Mouse (Mus musculus): ENCODE data around the gene Elp4.

Gene Elp4

DNA sequence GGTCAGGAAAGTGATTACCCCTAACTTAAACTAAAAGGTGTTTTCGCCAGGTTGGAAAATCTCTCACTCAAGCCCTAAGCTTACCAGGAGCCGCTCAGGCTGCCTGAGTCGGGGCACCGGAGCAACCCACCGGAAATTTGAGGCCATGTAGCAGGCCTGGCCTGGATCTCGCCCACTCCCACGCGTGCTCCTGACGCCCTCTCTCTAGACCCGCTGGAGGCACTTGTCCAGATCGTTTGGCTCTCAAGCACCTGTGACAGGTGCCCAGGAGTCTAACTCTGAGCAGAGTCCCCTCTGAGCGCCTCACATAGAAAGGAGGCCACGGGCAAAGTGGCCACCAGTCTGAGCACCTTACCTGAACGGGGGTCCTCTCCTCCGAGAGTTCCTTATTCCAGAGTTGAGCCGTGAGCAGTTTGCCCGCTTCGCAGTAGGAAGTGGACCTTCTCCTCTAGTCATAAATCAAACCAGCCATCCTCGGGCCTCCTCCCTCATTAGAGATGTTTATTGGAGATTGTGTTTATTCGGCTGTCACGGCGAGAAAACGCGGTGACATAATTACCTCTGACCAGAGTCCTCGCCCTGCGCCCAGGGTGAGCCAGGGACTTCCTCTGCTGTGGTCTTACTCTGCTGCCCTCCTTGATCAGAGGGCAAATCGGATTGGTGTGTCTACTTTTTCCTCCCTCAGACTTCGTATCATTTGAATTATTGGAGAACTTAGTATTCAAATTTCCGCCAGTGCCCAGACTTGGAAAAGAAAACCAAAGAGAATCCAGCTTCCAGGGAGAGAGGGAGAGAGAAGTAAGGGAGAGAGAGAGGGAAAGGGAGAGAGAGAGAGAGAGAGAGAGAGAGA, 234.3 kb downstream of the Elp4 start:
- in situ Hi-C loops (cut with MboI), result no loop called here

DNA sequence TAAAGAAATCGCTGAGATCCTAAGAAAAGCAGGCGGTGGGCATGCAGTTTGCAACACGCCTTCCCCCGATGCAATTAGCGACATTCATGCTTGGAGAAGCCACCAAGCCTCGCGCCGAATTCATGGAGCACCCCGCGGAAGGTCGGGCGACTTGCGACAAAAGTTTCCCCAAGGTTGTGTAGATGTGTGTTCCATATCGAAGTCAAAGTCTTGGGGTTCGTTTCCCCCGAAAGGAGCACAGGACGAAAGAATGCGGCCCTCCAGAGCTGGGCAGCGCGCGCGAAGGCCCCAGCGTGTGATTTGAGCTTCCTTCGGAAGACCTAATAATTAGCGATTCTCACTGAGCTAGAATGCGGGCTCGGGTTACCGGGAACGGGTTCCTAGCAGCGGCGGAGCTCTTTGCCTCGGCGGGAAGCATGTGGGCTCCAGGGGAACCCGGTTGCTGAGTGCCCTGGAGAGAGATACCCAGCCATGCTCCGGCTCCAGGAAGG, 234.9 kb downstream of the Elp4 start:
- in situ Hi-C loops (cut with MboI), result no loop called here

DNA sequence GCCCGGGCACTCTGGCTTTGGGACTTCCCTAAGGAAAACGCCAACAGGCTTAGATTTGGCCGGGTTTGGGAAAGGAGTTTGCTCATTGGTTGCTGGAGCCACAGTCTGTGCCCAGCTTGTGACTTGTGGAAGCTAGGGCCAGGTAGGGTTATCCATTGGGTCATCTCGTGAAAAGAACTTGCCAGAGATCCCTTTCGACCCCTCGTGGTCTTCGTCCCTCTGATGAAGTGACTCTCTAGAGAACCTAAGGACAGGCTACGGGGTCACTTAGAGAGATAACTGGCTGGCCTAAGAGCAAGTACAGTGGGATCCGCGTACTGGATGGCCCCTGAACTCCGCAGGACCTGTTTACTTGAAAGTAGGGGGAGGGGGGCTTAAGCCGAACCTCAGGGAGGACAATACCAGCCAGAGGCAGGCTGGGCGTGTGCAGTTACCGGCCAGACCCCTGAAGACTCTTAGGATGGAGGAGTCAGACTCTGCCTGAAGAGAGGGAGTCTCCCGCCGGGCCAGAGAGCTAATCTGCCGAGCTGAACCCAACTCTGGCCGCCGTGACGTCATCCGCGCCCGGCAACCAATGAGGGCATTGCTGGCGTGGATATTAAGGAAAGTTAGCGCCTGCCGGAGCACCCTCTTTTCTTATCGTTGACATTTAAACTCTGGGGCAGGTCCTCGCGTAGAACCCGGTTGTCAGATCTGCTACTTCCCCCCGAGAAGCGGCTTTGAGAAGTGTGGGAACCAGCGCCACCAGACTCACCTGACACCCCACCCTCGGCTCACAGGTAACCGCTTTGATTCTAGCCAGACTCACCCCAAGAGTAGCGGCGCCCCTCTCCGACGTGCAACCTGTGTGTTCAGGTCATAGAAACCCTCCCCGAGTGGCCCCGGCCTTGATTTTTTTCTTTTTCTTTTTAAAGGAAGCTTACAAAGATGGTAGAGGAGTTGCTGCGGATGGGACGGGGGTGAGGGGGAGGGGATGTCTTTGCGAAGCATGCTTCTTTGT, 235.8 kb downstream of the Elp4 start, which contains the start of gene Pax6:
Gene Pax6 (plus strand): TSS at position 630 of the 1,000 bp plus-strand sequence.
- in situ Hi-C loops (cut with MboI), result no loop called here

DNA sequence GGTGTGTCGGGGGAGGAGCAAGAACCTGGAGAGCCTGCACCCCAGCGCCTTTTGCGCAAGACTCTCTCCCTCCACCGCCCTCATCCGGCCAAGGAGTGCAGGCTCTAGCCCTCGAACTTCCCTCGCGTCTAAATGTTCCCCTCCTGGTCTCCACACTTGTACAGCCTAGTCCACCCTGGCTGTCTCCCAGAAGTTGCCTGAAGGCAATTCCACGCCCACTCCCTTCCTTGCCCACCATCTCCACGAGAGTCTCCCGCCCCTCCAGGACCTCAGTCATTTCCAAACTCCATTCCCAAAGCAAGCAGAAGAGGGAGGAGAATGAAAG, 236.8 kb downstream of the Elp4 start:
- in situ Hi-C loops (cut with MboI), result no loop called here

DNA sequence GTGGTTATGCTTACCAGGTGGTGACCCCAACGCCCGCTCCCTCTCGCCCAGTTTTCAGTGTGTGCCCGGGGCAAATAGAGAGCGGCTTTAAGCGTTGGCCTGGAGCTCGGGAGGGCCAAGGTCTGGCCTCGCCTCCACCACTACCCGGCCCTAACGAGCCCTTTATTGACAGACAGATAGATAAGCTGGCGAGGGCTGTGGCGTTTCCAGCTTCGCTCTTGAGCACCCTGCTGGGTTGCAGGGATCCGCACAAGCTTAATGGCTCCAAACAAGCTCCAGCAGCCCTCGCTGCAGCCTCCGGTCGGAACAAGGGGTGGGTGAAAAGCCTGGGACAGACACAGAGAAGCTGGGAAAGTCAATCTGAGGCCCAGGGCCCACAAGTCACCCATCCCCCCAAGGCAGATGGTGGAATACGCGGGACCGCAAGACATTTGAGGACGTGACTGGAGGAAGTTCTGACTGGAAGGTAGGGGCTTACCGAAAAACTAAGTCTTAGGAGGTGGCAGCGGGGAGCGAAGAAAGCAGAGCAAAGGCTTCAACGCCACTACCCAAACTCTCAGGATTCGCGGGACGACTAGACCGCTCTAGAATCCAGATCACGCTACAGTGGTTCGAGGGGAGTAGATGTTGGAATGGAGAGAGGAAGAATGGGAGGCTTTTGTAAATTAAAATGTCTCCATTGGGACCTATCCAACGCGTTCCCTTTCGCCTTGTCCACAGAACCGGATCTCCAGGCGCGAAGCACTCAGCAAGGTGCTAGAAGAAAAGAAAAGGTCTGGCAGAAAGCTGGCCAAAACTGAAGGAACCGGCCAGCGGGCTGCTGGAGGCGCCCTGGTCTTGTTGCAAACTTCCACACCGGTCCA, 237.4 kb downstream of the Elp4 start:
- in situ Hi-C loops (cut with MboI), result no loop called here

DNA sequence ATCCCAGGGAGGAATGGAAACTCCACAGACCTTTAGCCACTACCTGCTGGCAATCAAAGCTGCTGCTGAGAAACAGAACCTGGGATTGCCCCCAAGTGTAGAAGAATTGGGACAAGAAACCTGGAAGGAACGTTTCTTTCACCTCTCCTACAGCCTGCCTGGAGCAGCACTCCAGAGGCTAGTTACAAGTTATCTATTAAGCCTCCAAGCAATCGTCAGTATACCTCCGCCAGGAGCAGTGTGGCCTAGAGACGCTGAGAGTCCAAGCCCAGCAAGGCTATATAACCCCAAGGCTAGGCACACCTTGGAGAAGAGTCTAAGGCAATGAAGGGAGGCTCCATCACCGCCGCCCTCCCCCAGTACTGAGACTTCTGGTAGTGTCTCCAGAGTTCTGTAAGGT, 238.0 kb downstream of the Elp4 start:
- in situ Hi-C loops (cut with MboI), result no loop called here

DNA sequence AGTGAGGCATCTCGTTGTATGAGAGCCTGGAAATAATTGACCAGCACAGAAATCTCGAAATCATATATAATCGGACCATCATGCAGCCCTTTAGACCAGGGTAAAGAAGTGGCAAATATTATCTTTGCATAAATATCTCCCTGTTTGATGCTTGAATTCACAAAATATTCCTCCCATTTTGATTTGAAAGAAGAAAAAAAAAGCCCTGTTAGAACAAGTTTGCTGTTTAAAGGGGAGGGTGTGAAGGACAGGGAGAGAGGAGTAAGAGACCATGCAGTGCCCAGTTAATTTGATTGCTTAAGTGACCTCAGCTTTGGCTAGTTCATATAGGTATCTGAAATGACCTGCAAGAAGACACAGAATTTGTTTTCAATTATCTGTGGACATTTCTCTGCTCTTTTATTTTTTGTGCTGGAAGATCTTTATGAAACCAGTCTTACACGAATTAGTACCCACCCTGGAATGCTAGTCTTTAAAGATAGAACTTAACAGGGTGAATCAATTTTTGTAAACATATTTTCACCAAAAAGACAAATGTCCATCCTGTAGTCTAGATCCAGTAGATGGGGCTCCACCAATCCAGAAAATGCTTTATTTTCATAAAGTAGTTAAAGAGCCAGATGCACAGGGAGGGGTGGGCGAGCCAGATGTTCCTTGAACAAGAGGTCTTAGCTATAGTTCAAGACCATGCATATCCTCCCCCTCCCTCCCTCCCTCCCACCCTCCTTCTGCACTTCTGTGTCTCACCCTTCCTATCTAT, 238.7 kb downstream of the Elp4 start:
- in situ Hi-C loops (cut with MboI), result no loop called here

DNA sequence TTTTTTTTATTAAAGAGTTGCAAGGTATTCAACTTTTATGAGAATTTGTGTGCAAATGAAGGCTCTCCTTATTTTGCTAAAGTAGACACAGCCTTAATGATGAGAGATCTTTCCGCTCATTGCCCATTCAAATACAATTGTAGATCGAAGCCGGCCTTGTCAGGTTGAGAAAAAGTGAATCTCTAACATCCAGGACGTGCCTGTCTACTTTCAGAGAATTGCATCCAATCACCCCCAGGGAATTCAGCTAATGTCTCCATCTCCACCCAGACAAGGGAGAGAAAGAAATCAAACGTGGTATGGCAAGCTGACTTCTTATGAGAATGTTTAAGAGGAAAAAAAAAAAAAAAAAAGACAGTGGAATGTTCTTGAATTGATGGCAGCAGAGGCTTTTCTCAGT, 239.4 kb downstream of the Elp4 start:
- in situ Hi-C loops (cut with MboI), result no loop called here

DNA sequence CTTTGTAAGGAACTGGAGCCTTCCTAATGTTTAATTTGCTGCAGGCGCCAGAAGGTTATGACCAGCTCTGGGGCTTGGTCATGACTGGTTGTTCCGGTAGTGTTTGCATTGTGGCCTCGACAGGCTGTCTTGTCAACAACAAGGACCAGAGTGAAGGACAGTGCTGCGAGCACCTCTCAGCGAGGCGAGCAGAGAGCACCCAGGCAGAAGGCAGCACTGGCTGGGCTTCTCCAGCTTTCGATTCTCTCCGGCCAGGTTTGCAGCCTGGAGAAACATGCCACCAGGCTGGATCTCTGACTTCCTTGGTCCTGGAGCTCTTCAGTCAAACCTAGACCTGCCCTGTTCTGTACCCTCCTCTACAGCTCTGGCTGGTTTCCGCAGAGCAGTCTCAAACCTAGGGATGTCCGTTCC, 241.3 kb downstream of the Elp4 start:
- in situ Hi-C loops (cut with MboI), result no loop called here

DNA sequence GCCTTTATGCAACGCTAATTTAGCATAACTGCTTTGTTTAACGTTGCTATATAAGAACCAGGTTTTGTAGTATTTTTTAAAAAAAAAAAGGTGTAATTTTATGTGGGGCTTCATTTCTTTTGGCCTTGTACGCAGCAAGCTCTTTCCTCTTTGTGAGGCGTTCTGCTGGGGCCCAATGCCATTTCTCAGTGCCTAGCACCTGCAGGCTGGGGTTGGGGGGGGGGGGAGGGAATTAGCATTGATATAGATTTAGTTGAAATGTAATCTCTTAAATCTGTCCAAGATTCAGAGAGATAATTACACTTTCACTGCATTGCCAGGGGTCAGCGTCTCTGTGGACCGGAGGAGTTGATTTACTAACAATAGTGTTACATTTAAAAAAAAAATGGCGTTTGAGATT, 241.8 kb downstream of the Elp4 start:
- in situ Hi-C loops (cut with MboI), result no loop called here

DNA sequence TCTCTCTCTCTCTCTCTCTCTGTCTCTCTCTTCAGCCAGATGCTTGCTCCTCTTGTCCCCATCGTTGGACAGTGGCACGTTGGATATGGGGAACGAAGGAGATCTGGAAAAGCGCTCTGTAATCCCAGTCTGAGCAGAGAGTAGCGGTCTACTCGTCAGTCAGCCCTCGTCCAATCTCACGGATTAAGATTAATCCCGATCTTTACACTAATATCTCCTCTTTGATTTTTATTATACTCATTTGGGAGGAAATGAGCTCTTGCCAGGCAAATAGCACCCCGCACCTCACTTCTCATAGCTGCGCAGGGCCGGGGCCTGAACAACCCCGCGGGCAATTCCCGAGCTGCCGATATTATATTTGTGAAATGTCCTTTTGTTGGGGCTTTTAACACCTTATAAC, 242.2 kb downstream of the Elp4 start:
- in situ Hi-C loops (cut with MboI), result no loop called here

DNA sequence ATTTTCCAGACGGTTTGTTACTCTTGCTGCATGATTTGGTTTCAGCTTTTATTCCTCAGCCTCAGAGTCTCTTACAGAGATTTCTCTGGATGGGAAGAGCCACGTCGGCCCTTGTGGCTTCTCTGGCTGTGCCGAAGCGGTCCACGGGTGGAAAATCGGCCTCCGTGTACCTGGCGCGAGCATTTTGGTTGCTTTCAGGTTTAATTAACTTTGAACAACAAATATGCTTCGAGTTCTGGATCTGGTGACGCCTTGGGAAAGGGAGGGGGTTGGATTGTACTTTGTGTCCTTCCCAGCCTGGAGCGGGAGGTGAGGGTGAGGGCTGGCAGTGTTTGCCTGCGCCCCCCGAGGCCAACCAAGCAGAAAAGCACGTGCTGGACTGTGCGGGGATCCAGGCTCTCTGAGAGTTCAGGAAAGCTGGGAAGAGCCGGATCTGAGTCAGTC, 242.7 kb downstream of the Elp4 start:
- in situ Hi-C loops (cut with MboI), result no loop called here

DNA sequence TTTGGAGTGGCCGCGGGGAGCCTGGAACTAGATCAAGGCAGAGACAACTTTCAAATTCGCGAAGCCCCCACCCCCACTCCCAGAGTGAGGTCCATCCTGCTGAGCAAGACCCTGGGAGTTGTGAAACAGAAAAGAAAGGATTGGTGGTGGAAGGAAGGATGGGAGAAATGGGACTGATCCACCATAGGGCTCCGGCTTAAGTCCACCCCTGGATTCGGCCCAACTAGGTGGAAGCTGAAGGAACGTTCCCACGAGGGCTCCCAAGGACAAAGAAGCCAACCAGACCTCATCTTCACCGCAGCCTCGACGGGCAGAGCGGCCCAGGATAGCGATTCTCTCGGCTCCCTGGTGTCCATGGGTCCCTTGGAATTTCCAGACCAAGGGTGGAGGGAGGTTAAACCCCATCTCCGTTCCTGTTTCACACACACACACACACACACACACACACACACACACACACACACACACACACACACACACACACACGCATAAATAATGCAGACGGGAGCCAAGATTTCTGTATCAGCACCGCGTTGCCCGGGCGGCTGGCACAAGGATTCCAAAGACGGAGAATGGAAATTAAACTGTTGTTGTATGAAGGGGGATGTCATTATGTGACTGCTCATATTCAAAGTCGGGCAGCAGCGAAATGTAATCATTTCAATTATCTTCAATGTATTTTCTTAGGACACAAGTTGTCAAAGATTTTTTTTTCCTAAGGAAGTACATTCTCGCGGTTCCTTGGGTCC, 243.3 kb downstream of the Elp4 start:
- in situ Hi-C loops (cut with MboI), result no loop called here

DNA sequence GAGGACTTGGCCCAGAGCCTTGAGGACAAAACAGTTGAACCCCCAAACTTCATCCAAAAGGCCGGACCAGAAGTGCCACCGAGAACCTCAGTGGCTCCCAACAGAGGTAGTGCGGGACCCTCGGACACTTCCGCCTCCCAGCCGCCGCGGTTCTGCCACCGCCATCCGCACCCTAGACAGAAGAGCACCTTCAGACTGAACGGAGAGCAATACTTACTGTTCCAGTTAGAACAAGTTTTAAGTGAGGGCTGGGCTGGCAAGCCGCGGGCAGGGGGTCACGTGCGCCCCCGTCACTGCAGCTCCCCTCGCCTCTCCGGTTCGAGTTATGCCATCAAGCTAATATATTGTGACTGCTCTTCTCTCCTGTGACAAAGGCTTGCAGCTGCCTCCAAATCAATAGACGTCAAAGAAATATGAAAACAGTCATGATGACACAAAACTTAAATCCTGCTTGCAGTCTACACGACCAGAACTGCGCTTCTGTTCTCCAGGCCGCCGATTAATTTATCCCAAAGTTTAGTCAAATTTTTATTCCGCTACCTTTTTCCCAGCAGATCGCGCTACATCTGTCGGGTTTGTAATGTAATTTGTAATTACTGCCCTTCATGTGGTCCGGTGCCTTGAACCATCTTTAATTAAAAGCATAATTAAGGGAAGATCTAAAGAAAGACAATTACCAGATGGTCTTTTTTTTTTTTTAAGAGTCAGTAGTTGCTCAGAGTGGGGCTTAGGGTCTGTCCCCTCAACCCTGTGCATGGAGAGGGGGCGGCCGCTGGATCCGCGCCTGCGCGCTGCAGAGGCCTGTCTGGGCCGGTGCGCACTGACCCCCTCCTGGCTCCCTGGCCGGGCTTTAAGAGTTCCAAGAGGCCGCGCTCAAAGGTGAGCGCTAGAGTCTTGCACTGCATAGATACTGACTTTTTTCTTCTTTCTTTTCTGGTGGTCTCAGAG, 244.2 kb downstream of the Elp4 start:
- in situ Hi-C loops (cut with MboI), result no loop called here

DNA sequence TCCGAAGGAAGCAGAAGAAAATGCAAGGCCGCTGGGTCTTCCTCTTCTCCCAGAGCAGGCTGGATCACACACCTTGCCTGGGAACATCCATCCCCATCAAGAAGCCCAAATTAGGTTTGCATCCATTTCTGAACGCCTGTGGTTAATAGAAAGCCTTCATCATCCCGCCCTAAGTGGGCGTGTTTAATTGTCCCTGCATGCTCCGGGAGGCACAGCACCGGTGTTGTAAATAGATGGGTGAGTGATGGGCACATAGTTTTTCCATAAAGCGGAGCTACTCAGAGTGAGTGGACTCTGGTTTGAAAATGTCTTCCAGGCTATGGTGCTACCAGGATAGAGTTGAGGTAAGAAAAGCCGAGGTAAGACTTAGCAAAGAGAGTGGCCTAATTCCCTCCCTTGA, 245.0 kb downstream of the Elp4 start:
- in situ Hi-C loops (cut with MboI), result no loop called here

DNA sequence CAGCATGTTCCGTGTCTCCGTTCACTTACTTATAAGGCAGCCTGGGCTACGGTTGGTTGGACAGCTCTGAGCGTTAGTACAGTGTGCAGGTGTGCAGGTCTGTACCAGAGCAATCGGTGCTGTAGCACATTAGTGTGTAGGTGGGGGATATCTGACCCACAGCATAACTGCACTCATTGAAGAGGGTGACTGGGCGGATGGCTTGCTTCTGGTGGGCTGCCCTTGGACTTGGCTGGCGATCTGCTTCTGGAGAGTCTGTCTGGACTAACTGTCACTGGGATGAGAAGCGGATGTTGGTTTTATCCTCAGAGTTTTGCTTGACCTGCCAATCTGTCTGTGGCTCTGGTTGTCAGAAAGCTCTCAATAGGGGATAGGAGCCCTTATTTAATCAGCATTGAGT, 247.9 kb downstream of the Elp4 start:
- in situ Hi-C loops (cut with MboI), result no loop called here

All from mature B cell (primary cell).